Mouse (Mus musculus): ENCODE data around the gene Clk2.

The Clk2 gene

DNA sequence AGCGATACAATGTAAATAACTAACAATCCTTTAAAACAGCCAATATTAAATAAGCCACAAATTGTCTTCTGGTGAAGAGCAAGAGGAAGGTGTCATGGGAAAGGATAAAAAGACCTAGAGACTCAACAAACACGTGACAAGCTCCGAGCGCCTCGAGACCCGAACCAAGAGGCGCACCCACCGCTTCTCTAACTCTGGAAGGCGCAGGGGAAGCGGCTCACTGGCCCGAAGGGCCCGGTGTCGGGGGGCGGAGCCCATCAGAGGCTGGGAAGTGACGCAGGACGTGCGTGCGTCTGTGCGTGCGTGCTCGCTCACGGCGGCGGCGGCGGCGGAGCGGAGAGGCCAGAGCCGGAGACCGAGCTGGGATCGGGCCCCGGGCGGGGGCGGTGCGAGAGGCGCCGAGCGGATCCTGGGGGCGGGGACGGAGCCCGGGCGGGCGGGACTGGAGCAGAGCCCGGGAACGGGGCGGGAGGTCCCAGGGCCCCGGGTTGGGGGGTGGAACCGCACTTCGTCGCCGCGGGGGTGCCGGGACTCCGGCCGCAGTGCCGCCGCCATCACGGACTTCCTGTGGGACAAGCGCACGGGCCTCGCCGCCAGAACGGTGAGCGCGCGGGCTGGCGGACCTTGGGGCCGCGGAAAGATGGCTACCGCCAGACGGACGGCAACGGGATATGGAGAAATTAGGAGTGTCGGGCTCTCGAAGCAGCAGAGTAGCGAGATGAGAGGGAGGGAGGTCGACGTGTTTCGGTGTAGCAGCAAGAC lies at the start of gene Clk2:
Gene Clk2 (plus strand): TSS at position 290 of the 762 bp plus-strand sequence.
- in situ Hi-C loops (cut with MseI, MboI), result no loop called here

DNA sequence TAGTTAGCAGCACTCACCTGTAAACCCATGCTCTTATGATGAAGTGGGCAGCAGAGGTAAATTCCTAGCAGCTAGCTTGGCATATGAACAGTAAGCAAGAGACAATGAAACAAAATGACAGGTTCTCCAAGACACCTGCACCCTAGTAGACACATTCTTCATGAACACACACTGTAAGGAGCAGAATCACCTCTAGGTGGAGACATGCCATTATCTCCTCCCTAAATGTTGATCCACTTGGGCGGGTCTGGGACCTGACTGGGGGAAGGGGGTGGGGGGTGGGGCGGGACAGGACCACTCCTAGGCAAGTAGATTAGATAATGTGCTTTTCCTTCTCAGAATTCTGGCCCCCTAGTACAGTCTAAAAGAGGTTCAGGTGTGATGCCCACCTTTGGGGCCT lies 49.1 kb upstream of the Clk2 start:
- in situ Hi-C loops (cut with MseI, MboI), result loop anchor here in 1 of 2 experiments (5.0 kb wide), 1 partner anchor 42 kb away; no protein-coding TSS in a partner anchor

DNA sequence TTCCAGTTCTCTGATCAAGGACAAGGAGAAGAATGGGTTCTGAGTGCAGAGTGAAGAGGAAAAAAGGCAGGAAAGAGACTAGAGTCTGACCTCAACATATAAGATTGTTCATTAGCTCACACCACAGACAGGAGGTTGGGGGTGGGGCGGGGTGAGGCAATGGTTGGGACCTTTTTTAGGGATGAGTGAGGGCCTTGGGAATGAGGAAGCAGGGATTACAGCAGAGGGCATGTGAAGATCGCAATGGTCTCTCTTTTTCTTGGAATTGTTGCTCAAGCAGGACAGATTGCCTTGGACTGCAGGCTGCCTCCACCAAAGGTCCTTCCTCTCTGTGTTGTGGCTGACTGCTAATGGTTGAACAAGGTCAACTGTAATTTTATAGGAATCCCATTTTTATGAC lies 41.3 kb upstream of the Clk2 start:
- in situ Hi-C loops (cut with MseI, MboI), result loop anchor here in 1 of 2 experiments (5.0 kb wide), 1 partner anchor 34 kb away; no protein-coding TSS in a partner anchor

DNA sequence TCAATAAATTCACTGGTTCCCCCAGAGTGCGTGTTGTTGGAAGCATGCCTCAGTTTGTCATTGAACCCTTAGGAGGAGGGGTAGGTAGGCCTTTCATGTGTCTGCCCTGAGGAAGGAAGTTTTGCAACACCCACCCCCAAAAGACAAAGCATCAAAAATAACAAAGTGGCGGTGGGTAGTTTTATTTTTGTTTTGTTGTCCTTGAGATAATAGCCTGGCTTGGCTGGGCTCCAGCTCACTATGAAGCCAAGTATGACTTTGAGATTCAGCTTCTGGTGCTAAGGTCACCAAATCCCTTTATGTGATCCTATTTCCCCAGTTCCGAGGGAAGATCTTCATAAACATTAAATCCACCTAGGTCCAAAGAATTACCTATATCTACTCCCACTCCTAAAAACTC lies 40.4 kb upstream of the Clk2 start:
- in situ Hi-C loops (cut with MseI, MboI), result loop anchor here in 1 of 2 experiments (5.0 kb wide), 1 partner anchor 33 kb away; no protein-coding TSS in a partner anchor

DNA sequence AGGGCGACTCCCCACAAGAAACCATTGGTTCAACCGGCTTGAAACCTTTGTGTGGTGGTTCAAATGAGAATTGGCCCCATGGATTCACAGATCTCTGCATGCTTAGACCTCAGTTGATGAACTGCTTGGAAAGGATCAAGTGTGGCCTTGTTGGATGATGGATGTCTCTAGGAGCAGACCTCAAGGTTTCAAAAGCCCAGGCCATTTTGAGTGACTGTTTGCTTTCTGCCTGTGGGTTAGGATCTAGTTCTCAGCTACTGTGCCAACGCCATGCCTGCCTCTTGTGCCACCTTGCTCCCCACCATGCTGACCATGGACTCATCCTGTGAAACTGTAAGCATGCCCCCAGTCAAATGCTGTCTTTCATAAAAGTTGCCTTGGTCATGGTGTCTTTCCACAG lies 38.6 kb upstream of the Clk2 start:
- in situ Hi-C loops (cut with MseI, MboI), result no loop called here

DNA sequence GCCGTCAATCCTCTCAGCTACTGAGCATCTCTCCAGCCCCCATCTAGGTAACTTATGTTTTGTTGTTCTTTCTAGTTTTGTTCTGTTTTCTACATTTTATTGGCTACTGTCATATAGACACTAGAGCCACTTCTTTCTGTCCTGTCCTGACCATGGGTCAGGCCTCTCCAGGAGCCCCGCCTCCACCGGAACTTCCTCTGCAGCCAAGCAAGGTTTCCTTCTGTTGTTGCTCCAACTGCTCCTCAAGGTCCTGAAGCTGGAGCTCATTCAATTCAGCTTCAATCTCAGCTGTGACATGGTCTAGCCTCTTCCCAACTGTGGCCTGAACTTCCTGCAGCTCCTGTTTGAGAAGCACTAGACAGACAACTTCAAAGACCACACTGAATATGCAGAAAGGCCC lies 34.7 kb upstream of the Clk2 start:
- in situ Hi-C loops (cut with MseI, MboI), result no loop called here

DNA sequence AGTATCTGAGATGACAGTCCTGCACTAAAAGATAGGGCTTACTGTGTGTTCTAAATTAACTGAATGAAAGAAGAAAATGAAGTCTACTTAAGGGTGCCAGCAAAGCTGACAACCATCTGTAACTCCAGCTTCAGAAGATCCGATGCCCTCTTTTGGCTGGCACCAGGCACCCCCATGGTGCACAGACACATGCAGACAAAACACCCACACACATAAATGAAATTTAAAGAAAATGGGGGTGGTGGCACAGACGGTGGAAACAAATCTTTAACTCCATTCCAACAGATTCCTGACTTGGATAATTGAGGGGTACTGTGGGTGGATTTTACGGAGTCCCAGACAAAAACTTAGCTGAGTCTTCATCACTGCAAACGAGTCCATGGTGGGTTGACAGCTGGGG lies 32.8 kb upstream of the Clk2 start:
- in situ Hi-C loops (cut with MseI, MboI), result no loop called here

DNA sequence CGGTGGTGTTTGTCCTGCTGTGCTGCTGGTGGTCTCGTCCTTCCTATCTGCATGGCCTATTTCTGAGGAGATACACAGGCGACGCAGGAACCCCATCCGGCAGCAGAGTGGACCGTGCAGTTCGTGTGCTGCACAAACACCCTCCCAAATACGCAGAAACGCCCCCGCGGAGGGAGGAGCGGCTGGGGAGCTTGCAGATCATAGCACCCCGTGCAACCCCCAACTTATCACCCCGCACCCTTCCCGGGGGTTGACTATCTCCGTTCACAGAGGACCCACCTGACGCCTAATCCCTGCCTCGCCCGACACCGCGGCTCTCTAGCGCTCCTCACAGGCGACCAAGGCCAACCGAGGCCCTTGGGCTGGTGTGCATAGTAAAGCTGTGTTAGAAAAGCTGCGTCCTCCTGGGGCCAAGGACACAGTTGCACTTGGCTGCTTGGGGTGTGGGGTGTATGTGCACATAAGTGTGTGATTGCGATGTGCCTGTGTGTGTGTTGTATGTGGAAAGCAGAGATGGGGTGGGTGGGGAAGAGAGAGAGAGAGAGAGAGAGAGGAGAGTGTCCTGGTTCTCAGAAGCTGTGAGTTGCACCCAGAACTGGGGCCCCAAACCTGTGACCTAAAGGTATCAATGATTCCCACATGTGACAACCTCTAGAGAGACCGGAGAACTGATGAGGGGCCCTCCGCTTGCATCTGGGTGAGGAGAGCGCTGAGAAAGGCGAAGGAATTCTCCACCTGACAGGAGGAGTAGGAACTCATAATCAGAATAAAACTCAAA lies 32.1 kb upstream of the Clk2 start:
- in situ Hi-C loops (cut with MseI, MboI), result no loop called here

DNA sequence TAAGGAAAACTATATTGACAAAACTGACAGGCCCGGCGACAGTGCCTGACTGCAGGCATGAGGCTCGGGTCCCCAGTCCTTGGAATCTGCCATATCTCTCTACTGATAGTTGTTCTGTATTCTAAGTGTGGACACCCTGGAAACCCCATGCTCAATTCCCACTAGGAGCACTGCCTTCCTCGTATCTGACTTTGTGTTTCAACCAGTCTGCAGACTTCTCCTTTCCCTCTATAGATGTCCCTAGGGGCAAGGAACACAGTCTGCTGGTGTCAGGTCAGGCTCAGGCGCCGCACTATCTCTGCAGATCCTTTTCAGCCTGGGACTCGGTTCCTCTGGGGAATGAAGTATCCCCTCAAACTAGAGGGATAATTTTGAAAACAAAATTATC lies 31.5 kb upstream of the Clk2 start:
- in situ Hi-C loops (cut with MseI, MboI), result no loop called here

DNA sequence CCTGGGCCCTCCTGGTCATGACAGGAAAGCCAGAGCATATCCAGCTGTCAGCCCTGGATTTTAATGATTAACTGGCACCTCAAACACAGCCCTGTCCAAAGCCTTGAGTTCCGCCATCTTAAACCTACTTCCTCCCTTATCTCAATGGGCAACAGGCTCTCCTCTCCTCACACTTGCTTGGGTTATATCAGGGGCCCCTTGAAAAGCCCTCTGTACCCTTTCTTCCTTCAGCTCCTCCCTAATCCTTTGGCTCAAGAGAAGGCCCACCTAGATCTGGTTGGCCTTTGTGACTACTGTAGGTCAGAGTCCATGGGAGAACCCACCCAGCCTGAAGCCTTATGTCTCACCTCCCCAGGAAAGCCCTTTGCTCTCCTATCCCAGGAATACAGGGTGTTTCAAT lies 30.8 kb upstream of the Clk2 start:
- in situ Hi-C loops (cut with MseI, MboI), result no loop called here

DNA sequence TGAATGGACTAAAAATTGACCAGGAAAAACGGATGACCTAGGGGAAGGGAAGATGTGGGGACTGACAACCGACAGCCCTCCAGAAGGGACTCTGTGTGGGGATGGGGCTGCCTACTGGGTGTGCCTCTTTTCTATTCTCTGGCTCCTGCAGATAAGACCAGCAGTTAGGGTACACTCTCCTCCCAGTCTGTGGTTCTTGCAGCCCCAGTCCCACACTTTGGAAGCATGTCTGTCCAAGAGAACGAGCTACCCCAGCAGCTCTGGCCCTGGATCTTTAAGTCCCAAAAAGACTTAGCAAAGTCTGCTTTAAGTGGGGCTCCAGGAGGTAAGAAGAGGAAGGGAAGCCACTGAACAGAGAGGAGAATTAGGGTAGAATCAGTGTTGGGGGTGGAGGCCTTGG lies 28.6 kb upstream of the Clk2 start, which contains the start of gene Pklr:
Gene Pklr (plus strand): TSS at position 185 of the 400 bp plus-strand sequence.
- in situ Hi-C loops (cut with MseI, MboI), result no loop called here

DNA sequence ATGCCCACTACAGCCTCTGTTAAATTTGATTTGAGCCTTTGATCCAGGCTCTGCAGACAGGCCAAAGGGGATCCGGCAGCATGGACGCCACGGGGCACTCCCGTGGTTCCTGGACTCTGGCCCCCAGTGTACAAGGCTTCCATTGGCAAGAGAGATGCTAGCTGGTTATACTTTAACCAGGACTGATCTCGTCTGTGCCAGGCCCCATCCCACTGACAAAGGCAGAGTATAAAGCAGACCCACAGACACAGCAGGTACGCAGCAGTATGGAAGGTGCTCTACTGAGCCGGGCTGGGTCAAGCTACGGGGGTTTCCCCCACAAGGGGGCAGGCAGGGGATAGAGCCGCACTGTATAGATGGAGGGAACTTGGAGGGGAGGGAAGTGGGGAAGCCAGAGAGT lies 28.2 kb upstream of the Clk2 start:
- in situ Hi-C loops (cut with MseI, MboI), result no loop called here

DNA sequence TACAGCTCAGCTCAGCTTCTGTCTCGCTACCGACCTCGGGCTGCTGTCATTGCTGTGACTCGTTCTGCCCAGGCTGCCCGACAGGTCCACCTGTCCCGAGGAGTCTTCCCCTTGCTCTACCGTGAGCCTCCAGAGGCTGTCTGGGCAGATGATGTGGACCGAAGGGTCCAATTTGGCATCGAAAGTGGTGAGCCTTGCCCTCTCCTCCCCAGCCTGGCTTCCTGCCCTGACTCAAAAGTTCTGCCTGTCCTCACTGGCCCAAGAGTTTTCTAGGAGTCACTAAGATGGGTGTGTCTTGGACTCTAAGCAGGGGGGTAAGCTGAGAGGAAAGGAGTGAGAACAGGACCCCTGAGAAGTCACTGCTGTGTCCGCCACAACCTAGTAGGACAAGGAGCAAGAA lies 19.8 kb upstream of the Clk2 start:
- in situ Hi-C loops (cut with MseI, MboI), result no loop called here

DNA sequence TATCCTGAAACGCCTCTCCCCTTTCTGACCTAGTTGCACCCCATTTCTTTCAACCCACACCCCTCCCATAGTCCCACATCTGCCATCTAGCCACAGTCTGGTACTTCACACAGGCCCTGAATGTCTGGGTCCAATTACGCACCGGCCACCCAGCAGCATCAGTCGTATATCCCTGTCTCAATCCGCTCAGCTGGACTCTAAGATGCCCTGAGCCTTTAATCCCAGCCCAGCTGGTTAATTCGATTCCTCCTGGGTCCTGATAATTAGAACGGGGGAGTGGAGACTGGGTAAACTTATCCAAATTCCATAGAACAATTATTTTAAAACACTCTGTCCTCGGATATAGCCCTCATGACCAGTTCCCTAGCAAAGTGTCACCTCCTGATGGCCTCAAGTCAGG lies 19.0 kb upstream of the Clk2 start:
- in situ Hi-C loops (cut with MseI, MboI), result no loop called here

DNA sequence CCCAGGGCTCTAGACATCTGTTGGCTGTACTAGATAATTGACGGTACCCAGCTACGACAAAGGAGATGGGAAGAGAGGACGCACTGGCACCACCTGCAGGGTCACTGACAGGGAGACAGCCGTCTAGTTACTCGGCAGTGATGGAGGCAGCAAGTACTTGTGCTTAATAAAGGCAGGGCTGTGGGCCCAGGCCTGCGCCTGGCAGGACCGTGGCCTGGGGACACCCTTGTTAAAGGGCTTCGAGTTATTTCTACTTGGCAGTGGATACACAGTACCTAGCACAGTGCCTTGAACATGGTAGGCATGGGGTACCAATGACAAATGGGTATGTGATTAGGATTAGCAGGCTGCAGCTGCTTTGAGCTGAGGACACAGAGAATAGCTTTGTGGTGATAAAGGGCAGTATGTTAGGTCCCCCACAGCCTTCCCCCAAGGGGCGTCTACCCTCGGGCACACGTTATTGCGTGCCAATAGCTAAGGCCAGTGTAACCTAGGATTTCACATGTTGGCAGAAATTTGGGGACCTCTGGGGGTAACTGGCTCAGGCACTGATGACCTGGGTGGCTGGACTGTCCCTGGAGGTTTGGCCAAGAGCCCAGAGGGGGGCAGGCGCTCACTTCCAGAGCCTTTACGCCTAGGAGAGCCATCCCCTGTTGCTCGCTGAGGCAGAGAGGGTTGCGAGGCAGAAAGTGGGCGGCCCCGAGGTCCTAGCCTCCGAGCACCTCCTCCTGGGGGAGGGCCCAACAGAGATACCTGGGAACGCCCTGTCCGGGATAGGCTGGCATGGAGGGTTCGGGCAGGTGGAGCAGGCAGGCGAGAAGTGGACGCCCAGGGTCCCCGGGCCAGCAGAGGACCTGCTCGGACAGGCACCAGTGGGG lies 17.3 kb upstream of the Clk2 start:
- in situ Hi-C loops (cut with MseI, MboI), result no loop called here

DNA sequence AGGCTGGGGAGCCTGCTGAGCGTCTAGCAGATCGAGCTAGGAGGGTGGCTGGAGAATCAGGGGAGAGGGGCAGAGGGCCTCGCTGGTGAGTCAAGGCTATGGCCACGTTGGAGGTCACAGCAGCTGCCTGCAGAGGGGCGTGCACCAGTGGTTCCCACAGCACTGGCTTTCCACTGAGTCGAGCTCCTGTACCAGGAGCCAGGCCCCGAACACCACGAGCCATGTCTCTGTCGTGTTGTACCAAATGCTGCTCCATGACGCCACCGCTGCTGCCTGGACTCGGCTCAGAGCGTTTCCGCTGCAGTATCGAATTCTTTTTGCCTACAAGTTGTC lies 16.6 kb upstream of the Clk2 start:
- in situ Hi-C loops (cut with MseI, MboI), result no loop called here

DNA sequence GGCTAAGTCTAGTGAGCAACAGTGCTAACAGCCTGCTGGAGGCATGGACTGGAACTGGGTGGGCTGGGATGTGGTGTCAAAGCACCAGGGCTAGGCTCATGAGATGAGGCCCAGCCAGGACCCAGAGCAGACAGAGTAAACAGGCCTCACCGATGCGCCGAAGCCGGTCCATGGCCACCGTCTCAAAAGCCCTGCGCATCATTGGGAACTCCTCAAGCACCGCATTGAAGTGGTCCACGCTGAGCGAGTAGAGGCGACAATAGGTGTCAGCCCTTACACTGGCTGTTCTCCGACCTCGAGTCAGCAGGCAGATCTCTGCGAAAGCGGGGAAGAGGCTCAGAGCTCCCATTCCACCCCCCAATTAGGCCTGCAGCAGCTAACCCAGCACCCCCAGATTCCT lies 16.0 kb upstream of the Clk2 start:
- in situ Hi-C loops (cut with MseI, MboI), result no loop called here

DNA sequence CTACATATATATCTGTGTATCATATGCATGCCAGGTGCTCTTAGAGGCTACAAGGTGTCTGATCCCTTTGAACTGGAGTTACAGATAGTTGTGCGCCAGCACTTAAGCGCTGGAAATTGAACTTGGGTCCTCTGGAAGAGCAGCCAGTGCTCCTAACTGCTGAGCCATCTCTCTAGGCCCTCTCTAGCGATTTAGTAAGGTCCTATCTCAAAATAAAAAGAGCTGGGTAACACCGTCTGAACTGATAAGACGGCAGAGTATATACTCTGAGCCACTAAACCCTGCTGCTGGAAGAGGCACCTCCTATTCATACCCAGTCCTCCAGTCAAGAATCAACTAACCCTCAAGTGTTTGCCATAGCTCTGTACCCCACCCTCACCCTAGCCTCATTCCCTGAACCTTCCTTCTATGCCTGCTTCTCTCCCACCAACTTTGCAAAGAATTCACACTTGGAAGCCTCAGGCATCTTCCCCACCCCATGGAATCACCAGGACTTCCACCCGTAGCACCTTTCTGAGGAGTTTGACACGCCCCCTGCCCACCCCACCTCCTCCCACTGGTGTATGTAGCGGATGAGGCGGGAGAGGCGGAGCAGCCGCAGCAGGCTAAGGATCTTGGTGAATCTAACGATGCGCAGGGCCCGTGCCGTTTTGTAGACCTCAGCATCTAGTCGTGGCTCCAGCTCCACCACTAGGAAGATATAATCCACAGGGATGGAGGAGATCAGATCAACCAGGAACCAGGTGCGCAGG lies 12.3 kb upstream of the Clk2 start:
- in situ Hi-C loops (cut with MseI, MboI), result no loop called here

DNA sequence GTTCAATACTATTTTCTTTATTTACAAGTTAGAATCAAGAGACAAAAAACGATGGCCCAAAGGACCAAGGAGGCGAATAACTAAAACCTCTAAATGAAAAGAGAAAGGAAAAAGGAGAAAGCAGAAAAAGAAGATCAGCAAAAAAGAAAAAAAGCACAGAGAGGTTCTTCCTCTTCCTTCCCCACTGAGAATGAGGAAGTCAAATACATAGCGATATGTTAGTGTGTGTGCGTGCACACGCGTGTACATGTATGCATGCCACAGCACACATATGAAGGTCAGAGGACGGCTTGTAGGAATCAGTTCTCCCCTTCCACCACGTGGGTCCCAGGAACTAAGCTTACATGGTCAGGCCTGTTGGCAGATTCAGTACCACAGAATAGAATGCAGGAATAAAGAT lies 7.6 kb upstream of the Clk2 start:
- in situ Hi-C loops (cut with MseI, MboI), result loop anchor here (5.0 kb wide), 2 partner anchors 35 to 40 kb away; no protein-coding TSS in a partner anchor

DNA sequence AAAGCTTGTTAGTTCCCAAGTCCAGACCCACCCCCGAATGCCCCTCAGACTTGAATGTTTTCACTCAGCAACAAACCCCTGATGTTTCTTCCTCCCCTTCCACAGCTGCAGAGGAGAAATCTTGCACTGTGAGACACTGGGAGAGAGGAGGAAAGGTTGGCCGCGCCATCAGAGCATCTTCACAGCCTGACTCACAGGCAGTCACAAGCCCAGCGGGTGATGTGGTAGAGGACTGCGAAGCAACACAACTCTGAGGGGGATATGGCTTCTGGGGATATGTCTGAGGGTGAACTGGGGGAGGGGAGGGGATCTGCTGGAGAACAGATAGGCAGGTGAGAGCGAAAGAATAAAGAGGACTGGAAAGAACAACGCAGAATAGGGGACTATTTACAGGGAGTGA lies 5.9 kb upstream of the Clk2 start:
- in situ Hi-C loops (cut with MseI, MboI), result loop anchor here (5.0 kb wide), 2 partner anchors 36 to 41 kb away; no protein-coding TSS in a partner anchor

DNA sequence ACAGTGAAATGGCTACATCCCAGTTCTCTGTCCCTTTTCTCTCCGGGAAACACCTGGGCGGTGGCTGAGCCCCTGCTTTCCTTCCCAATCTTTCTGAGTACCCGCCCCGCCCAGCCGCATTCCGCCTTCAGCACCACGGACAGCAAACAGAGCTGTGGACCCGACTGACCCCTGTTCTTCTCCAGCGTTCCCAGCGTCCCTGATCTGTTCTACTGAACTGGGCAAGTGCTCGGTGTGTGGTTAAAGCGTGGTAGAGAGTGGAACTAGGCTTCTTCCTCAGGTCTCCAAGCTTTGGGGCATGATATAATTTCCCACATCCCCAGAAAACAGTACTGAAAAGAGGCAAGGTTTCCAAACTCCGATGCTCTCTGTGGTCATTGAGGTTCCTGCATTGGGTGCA lies 5.4 kb upstream of the Clk2 start:
- in situ Hi-C loops (cut with MseI, MboI), result loop anchor here (5.0 kb wide), 2 partner anchors 37 to 42 kb away; no protein-coding TSS in a partner anchor

All from mouse trophoblast stem cell (cell line).